Mouse (Mus musculus) lung, embryonic 16.5 days (tissue): Measurements from ENCODE around the gene BC024978. TPM values are rescaled to one million over a fixed set of nuclear protein-coding genes. Genes with fewer than 3 reads are reported as not detected.

ENCODE experiments used
- ATAC-seq: fragments of 200-750 bp; cut with Nextera tagmentation; 2 replicates; pipeline ENCODE4 v1.8.0; 2017; ENCODE audit warnings: low read depth, mild to moderate bottlenecking, moderate library complexity
- H3K27ac ChIP-seq: fragments of 300-500 bp; sonication (generic); 2 replicates; pipeline ENCODE4 v1.5.1; 2014; ENCODE audit warnings: mild to moderate bottlenecking, control low read depth, low read length
- H3K27me3 ChIP-seq: fragments of 300-500 bp; sonication (generic); 2 replicates; pipeline ENCODE4 v1.6.1; 2014; ENCODE audit warnings: low read depth, low read length, mixed read lengths; ENCODE audit not compliant: control insufficient read depth, insufficient read depth
- H3K36me3 ChIP-seq: fragments of 300-500 bp; sonication (generic); 2 replicates; pipeline ENCODE4 v1.6.1; 2014; ENCODE audit warnings: low read length; ENCODE audit not compliant: control insufficient read depth, insufficient read depth
- H3K4me1 ChIP-seq: fragments of 300-500 bp; sonication (generic); replicated peaks from 2 replicates; pipeline ENCODE4 v1.6.1; 2014; ENCODE audit warnings: low read length, mixed read lengths; ENCODE audit not compliant: control insufficient read depth, insufficient read depth
- H3K4me2 ChIP-seq: fragments of 300-500 bp; sonication (generic); 2 replicates; pipeline ENCODE4 v1.6.1; 2014; ENCODE audit warnings: low read depth, low read length, control low read depth
- H3K4me3 ChIP-seq: fragments of 300-500 bp; sonication (generic); 2 replicates; pipeline ENCODE4 v1.5.1; 2014; ENCODE audit warnings: mild to moderate bottlenecking, low read length, control low read depth
- H3K9ac ChIP-seq: fragments of 300-500 bp; sonication (generic); 2 replicates; pipeline ENCODE4 v1.6.1; 2014; ENCODE audit warnings: low read length, control low read depth
- H3K9me3 ChIP-seq: fragments of 300-500 bp; sonication (generic); 2 replicates; pipeline ENCODE4 v1.6.1; 2016; ENCODE audit warnings: low read length; ENCODE audit not compliant: control insufficient read depth
- WGBS: fragments of 180-500 bp; shearing (Covaris S2); extraction: QIAGEN DNeasy Blood & Tissue Kit; methylation state at CpG from one replicate; pipeline ENCODE4 v1.1.7; 2014; 5-methylcytosine and 5-hydroxymethylcytosine counted together
- polyA plus RNA-seq: library from polyadenylated mRNA; unstranded; fragments of >200 nt; fragmentation: Nextera tagmentation; extraction: Ambion mirVana; gene quantifications from 2 replicates; pipeline ENCODE4 v1.2.1, GENCODE M21; 2015

The BC024978 gene
- polyA plus RNA-seq, 1 experiment from 2014 or later: 3.5 TPM

DNA sequence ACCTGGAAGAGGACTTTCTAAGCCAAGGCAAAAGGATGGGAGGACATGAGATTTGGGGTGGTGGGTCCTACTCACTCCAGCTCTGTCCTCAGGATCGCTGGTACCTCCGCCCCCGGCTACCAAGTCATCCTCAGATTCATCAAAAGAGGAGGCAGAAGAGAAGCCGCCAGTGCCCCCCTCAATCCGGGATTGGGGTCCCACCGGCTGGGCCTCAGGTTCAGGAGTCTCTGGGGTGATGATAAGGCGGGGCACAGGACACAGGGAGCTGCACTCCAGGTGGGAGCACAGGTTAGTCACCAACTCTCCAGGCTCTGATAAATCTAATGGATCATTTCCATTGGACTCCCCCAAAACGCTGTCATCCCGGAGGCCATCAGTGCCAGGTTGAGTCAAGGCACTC lies 31.7 kb downstream of the BC024978 start:
- Histone ChIP-seq H3K9ac (peak overlapping the region; percentile 83), H3K4me1 (peaks cover 39% of the 10 kb centered on the region), H3K36me3 (no peaks in the 10 kb centered on the region), H3K9me3 (no peaks in the 10 kb centered on the region), H3K27ac (no peak overlapping the region), H3K4me2 (peak overlapping the region; percentile 85), H3K4me3 (peak overlapping the region; percentile 84), H3K27me3 (no peaks in the 10 kb centered on the region)
- ATAC-seq: no peak
- 14% methylated on average over 9 of the region's 9 CpGs for WGBS

DNA sequence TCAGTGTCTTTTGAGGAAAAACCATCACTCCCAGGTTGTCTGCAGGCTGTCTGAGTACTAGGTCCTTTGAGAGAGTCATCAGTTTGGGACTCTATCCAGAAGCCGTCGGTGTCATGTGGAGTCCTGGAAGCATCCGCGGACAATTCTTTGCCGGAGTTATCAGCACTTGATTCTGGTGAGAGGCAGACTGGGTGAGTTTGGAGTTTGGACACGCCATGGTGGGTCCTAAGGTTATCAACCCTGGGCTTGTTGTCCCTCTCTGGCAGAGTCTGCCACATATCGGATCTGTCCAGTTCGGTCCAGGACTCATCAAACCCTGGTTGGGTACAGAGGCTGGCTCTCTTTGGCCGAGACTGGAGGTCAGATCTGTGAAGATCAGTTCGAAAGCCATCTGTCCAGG lies 32.1 kb downstream of the BC024978 start:
- Histone ChIP-seq H3K4me2 (peak overlapping the region; percentile 85), H3K27me3 (no peaks in the 10 kb centered on the region), H3K36me3 (no peaks in the 10 kb centered on the region), H3K4me1 (peaks cover 39% of the 10 kb centered on the region), H3K9me3 (no peaks in the 10 kb centered on the region), H3K9ac (peak overlapping the region; percentile 83), H3K27ac (peak overlapping the region; percentile 91), H3K4me3 (peak overlapping the region; percentile 84)
- WGBS: 2% methylated on average over 10 of the region's 10 CpGs
- ATAC-seq: peak; percentile 1; the same call in 1 of the 2 replicates

DNA sequence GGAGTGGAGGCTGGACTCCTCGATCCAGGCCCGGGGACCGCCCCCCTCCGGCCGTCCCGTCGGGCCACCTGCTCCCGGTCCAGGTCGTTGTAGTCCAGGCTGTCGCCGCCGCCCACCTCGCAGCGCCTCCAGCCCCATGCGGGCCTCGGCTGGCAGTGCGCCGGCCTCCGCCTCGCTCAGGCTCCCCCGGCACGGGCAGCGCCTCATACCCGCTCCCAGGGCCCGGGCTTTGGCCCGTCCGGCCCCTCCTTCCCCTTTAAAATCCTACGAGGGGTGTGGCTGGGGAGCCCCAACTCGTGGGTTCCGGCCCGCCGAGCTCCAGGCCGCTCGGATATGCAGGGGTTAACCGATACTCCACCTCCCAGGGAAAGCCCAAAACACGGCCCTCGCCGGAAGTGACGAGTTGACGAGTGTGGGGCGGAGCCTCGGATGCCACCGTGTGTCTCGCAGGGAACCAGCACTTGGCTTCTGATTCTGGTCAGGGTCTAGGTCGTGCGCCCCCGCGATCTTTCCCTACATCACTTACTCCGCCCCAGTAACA lies 32.8 kb downstream of the BC024978 start, which contains the start of gene Itpkc:
Itpkc (minus strand) TSS at position 381 of the 541 bp plus-strand sequence.
- H3K27me3 ChIP-seq: no peaks in the 10 kb centered on the region
- peaks cover 40% of the 10 kb centered on the region for H3K4me1 ChIP-seq
- H3K9ac ChIP-seq: peak within 1 kb of the TSS; percentile 83
- H3K9me3 ChIP-seq: no peaks in the 10 kb centered on the region
- peak within 1 kb of the TSS; percentile 85 for H3K4me2 ChIP-seq
- WGBS: under 1% methylated on average over 49 of the region's 49 CpGs
- peak within 1 kb of the TSS; percentile 91 for H3K27ac ChIP-seq
- H3K4me3 ChIP-seq: peak within 1 kb of the TSS; percentile 84
- no peaks in the 10 kb centered on the region for H3K36me3 ChIP-seq
- peak; percentile 88 for ATAC-seq

DNA sequence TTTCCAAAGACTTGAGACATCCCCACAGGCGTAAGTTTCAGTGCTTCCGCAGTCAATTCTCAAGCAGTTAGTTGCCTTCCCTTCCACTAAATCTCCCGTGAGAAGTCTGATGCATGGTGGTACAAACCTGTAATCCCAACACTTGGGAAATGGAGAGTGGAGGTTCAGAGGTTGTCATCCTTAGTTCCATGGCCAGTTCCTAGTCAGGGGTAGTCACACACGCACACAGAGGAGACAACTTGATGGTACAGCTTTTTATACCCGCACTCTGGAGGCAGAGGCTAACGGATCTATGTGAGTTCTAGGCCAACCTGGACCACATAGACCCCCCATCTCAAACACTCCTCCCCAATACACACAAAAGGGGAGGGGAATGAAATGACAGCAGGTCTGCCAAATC lies 33.3 kb downstream of the BC024978 start:
- Histone ChIP-seq H3K36me3 (no peaks in the 10 kb centered on the region), H3K4me1 (peaks cover 44% of the 10 kb centered on the region), H3K9ac (peak overlapping the region; percentile 83), H3K9me3 (no peaks in the 10 kb centered on the region), H3K27me3 (no peaks in the 10 kb centered on the region), H3K4me3 (peak overlapping the region; percentile 84), H3K4me2 (peak overlapping the region; percentile 85), H3K27ac (peak overlapping the region; percentile 91)
- peak; percentile 0; the same call in 1 of the 2 replicates for ATAC-seq
- WGBS: 19% methylated on average over 6 of the region's 6 CpGs

DNA sequence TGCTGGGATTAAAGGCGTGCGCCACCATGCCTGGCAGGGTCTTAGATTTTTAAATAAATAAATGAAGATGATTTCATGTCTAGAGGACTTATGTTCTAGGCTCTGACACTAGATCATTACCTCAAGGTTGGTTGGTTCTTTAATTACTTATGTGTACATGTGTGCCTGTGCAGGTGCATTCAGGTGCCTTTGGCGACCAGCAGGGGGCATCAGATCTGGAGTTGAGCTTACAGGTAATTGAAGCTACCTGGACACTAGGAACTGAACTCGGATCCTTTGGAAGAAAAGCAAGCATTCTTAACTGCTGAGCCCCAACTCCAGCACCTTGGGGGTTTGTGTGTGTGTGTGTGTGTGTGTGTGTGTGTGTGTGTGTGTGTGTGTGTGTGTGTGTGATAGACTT lies 35.2 kb downstream of the BC024978 start:
- no peaks in the 10 kb centered on the region for H3K27me3 ChIP-seq
- no peaks in the 10 kb centered on the region for H3K36me3 ChIP-seq
- H3K4me3 ChIP-seq: no peak overlapping the region
- H3K4me2 ChIP-seq: no peak overlapping the region
- peaks cover 31% of the 10 kb centered on the region for H3K4me1 ChIP-seq
- H3K27ac ChIP-seq: no peak overlapping the region
- WGBS: 70% methylated on average over 4 of the region's 4 CpGs
- ATAC-seq: no peak
- no peaks in the 10 kb centered on the region for H3K9me3 ChIP-seq
- no peak overlapping the region for H3K9ac ChIP-seq

DNA sequence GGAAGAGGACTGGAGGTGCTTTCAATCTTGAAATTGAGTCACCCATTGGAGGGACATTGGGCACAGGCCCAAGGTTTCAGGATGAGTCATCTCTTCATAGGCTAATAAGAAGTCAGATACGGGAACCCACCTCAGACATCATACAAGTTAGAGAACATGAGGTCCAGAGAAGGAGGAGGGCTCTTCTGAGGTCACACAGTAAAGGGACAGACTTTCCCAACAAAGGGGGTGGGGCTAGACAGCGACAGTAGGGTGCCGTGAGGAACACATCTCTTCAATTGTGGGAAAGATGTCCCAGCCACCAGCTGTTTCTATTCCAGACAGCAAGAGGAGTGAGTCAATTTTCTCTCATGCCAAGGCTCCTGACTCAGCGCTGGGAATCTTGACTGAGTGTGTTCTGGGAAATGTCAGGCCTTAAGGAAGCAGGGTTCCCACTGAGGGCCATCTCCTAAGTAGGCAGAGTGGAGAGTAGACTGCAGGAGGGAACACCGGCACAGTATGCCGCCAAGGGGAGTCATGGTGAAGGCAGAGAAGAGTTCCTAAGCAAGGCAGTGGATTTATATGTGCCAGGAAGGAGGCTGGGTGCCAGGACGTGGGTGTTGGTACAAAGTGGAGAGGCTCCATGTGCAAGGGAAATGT lies 36.2 kb downstream of the BC024978 start:
- Histone ChIP-seq H3K4me2 (no peak overlapping the region), H3K27ac (peak overlapping the region; percentile 49; the same call in 1 of the 2 replicates), H3K4me3 (no peak overlapping the region), H3K9ac (no peak overlapping the region), H3K9me3 (no peaks in the 10 kb centered on the region), H3K4me1 (peaks cover 21% of the 10 kb centered on the region), H3K27me3 (no peaks in the 10 kb centered on the region), H3K36me3 (no peaks in the 10 kb centered on the region)
- 63% methylated on average over 7 of the region's 7 CpGs for WGBS
- ATAC-seq: no peak

DNA sequence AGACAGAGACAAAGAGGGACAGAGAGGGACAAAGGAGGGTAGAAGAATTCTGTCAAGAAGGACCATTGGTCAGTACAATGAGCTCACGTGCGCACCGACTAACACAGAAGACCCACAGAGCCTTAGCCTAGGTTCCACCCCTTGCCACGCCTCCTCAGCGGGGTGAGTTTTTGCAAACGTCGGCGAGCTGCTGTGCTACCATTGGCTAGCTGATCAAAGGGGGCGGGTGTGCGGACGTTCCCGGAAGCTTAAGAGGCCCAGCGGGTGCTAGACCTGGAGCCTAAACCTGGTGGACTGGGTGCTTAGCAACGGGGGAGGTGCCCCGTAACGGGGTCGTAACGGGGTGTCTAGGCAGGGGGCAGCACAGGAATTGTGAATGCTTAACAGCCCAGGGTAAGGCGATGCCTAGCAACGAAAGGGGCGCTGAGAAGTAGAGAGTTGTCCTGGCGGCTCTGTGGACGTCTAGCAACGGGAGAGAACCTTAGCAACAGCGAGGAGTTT lies 37.2 kb downstream of the BC024978 start, which contains the start of gene Coq8b:
Coq8b (plus strand) TSS at position 243 of the 501 bp plus-strand sequence.
- Histone ChIP-seq H3K9ac (peak within 1 kb of the TSS; percentile 70), H3K4me2 (peak within 1 kb of the TSS; percentile 80), H3K36me3 (peaks cover 4% of the 10 kb centered on the region; the same call in 1 of the 2 replicates), H3K27ac (peak within 1 kb of the TSS; percentile 60), H3K27me3 (no peaks in the 10 kb centered on the region), H3K4me3 (peak within 1 kb of the TSS; percentile 64), H3K4me1 (peaks cover 12% of the 10 kb centered on the region), H3K9me3 (no peaks in the 10 kb centered on the region)
- WGBS: under 1% methylated on average over 25 of the region's 25 CpGs
- peak; percentile 91 for ATAC-seq

DNA sequence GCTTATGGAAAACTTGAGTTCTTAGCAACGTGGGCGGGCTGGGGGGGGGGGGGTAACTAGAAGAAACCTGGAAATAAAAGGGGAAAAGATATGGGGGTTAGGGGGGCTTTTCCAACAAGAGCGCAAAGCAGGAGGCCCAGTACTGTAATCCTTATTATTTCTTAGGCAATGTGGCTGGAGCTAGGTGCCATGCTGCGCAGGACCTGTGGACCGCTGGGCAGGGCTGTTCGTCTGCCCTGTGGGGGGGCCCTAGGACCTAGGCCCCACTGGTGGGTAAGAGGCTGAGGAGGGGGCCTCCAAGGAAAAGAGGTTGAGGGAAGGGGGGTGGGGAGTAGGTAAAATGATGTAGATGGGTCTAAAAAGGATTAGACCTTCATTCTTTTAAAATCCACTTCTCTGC lies 37.7 kb downstream of the BC024978 start:
- H3K4me1 ChIP-seq: peaks cover 12% of the 10 kb centered on the region
- no peaks in the 10 kb centered on the region for H3K9me3 ChIP-seq
- peak overlapping the region; percentile 60 for H3K27ac ChIP-seq
- no peaks in the 10 kb centered on the region for H3K27me3 ChIP-seq
- ATAC-seq: no peak
- H3K4me2 ChIP-seq: peak overlapping the region; percentile 80
- H3K9ac ChIP-seq: peak overlapping the region; percentile 70
- 3% methylated on average over 6 of the region's 6 CpGs for WGBS
- peak overlapping the region; percentile 64 for H3K4me3 ChIP-seq
- peaks cover 4% of the 10 kb centered on the region; the same call in 1 of the 2 replicates for H3K36me3 ChIP-seq

DNA sequence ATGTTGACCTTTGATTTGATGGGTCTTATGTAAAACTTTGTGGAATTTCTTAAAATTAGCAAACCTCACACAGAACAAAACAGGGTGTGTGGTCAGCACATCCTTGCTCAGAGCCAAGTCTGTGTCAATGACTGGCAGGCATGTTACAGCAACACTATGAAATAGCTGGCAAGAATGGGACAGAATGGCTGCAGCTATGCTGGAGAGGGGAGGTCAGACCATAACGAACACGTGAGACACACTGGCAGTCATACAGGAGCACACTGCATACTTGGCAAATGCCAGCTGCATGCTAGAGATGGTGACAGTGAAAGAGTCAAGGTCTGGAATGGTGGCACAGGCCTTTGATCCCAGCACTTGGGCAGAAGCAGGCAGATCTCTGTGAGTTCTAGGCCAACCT lies 40.1 kb downstream of the BC024978 start:
- no peak for ATAC-seq
- WGBS: 68% methylated on average over 2 of the region's 2 CpGs

More for the DNA sequence above, 40.1 kb downstream of the BC024978 start:
- Histone ChIP-seq H3K27me3 (no peaks in the 10 kb centered on the region), H3K4me1 (peaks cover 9% of the 10 kb centered on the region), H3K36me3 (peaks cover 6% of the 10 kb centered on the region), H3K9me3 (no peaks in the 10 kb centered on the region), H3K4me2 (no peak overlapping the region), H3K9ac (no peak overlapping the region), H3K4me3 (no peak overlapping the region), H3K27ac (no peak overlapping the region)
